Mouse (Mus musculus): Measurements from ENCODE around the gene Nfyb. TPM values are rescaled to one million over a fixed set of nuclear protein-coding genes. Genes with fewer than 3 reads are reported as not detected.

The Nfyb gene
- polyA plus RNA-seq, 1 experiment from 2014 or later = 35.9 TPM

DNA sequence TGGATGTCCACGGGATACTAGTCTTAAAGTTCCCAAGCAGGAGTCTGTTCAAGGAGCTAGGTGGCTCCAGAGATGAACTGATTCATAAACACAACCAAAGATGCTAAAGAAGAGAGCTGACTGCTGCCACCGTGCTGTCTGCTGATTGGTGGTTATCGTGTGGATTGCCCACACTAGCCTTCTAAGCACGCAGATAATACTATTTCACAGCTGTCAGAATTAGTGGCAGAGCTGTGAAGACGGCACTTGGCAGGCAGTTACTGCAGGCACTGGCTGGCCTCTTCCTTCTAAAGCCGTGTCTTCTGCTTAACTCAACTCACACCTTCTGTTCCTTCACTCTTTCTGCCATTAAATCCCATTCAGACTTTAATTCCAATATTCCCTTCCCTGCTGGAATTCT lies 5.6 kb downstream of the Nfyb start:
- Histone ChIP-seq H3K27ac (replicated peaks) (no peak overlapping the region), H3K4me3 (replicated peaks) (no peak overlapping the region), H3K27me3 (replicated peaks) (no peaks in the 10 kb centered on the region), H3K4me1 (peaks cover 46% of the 10 kb centered on the region), H3K36me3 (peaks cover 63% of the 10 kb centered on the region), H3K9ac (replicated peaks) (no peak overlapping the region), H3K9me3 (replicated peaks) (no peaks in the 10 kb centered on the region), H3K4me2 (no peak overlapping the region)
- ATAC-seq (ENCODE audit: low FRiP score) = no peak
- 81% methylated on average over 6 of the region's 6 CpGs for WGBS

DNA sequence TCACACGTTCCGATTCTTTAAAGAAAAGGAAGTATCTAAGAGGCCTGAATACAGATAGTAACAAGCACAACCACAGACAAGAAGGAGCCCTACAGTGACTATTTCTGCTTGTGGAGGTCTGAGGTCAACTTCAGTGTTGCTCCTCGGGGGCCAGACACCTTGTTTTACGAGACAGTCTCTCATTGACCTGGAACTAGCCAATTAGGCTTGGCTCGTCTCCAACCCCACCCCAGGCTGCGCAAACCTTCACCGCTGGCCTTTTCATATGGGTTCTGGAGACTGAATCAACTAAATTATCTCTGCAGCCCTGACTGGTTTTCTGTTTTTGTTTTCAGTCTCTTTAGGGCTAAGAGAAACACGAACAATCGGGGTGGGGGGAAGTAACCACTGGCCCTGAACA lies 6.6 kb downstream of the Nfyb start:
- no peak for ATAC-seq (ENCODE audit: low FRiP score)
- H3K27ac ChIP-seq (replicated peaks) = no peak overlapping the region
- H3K4me3 ChIP-seq (replicated peaks) = no peak overlapping the region
- peaks cover 72% of the 10 kb centered on the region for H3K36me3 ChIP-seq
- 46% methylated on average over 9 of the region's 9 CpGs for WGBS
- H3K4me1 ChIP-seq = peaks cover 40% of the 10 kb centered on the region
- no peaks in the 10 kb centered on the region for H3K9me3 ChIP-seq (replicated peaks)
- H3K9ac ChIP-seq (replicated peaks) = no peak overlapping the region
- no peak overlapping the region for H3K4me2 ChIP-seq
- H3K27me3 ChIP-seq (replicated peaks) = no peaks in the 10 kb centered on the region

DNA sequence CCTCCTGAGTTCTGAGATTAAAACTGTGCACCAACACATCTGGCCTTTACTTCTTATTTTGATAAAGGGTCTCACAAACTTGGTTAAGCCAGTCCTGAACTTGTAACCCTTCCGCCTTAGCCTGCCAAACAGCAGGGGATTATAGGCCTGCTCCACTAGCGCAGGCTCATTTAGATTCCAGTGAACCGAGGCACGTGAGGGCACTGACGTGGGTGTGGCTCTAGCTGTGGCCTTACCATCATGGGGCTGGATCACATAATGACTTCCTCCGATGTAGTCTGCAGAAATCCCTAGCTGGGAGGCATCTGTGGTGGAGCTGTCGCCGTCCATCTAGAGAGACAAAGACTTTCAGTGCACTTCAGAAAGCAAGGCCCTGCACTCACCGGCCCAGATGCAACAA lies 7.5 kb downstream of the Nfyb start:
- WGBS = 75% methylated on average over 9 of the region's 9 CpGs
- no peaks in the 10 kb centered on the region for H3K27me3 ChIP-seq (replicated peaks)
- H3K27ac ChIP-seq (replicated peaks) = no peak overlapping the region
- H3K36me3 ChIP-seq = peaks cover 79% of the 10 kb centered on the region
- no peak overlapping the region for H3K4me3 ChIP-seq (replicated peaks)
- H3K4me2 ChIP-seq = no peak overlapping the region
- no peaks in the 10 kb centered on the region for H3K9me3 ChIP-seq (replicated peaks)
- no peak overlapping the region for H3K9ac ChIP-seq (replicated peaks)
- ATAC-seq (ENCODE audit: low FRiP score) = no peak
- peaks cover 34% of the 10 kb centered on the region for H3K4me1 ChIP-seq

DNA sequence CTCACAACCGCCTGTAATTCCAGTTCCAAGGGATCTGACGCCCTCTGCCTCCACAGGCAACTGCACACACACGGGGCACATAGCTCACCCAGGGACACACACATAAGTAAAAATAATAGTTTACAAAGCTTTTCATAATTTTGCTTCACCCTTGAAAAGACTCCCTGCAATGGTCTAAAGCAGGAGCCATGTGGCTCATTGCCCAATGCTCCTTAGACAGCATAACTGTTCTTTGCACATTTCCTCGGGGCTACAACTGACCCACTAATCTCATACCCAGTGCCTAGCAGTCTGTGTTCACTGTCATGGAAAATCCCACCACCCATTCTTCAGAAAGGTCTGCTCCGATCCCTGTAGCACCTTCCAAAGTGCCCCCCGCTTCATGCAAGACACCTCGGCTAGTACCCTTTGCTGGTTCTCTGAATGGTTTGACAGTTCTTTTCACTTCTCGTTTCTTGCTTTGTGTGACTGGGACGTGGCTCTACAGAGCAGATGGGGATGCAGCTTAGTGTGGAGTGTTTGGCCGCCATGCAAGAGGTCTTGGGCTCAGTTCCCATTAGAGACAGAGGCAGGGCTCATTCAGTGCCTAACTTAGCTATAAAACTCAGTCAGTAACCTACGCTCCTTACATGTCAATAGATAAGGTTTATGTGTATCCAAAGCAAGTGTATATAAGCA lies 8.6 kb downstream of the Nfyb start:
- Histone ChIP-seq H3K27ac (replicated peaks) (no peak overlapping the region), H3K4me3 (replicated peaks) (no peak overlapping the region), H3K9me3 (replicated peaks) (no peaks in the 10 kb centered on the region), H3K4me2 (no peak overlapping the region), H3K4me1 (peaks cover 22% of the 10 kb centered on the region), H3K27me3 (replicated peaks) (no peaks in the 10 kb centered on the region), H3K9ac (replicated peaks) (no peak overlapping the region), H3K36me3 (peaks cover 87% of the 10 kb centered on the region)
- WGBS = 91% methylated on average over 11 of the region's 11 CpGs
- ATAC-seq (ENCODE audit: low FRiP score) = no peak

DNA sequence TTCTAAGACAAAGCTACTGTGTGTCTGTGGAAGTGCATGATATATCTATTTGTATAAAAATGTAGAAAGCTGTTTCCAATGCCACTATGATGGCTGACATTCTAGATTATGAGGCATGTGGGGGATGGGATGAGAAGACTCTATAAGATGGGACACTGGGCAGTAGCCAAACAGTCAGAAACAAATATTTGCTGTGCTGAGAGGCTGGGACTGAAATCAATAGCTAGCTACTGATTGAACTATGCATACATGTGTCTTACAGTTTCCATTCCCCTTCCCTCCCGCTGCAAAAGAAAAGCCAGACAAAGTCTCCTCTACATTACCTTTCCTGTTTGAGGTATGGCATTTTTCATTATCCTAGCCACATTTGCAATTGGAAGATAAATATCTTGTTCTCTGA lies 9.3 kb downstream of the Nfyb start:
- Histone ChIP-seq H3K4me2 (no peak overlapping the region), H3K27me3 (replicated peaks) (no peaks in the 10 kb centered on the region), H3K9ac (replicated peaks) (no peak overlapping the region), H3K36me3 (peaks cover 88% of the 10 kb centered on the region), H3K4me1 (peaks cover 15% of the 10 kb centered on the region), H3K9me3 (replicated peaks) (no peaks in the 10 kb centered on the region), H3K4me3 (replicated peaks) (no peak overlapping the region), H3K27ac (replicated peaks) (no peak overlapping the region)
- no peak for ATAC-seq (ENCODE audit: low FRiP score)
- 93% methylated on average over 1 of the region's 1 CpGs for WGBS

DNA sequence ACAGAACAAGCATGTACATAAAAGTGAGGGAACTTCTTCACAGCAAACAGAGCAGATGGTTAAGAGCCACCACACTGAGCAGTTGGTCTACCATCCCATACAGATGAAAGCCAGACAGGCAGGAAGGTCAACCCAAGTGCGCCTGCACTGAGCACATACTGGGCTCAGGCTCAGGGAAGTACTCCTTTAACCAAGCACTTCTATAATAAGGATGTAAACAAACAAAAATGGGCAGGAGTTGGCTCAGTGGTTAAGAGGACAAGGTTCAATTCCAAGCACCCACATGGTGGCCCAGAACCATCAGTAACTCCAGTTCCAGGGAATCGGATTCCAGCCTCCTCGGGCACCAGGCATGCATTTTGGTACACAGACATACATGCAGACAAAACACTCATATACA lies 11.0 kb downstream of the Nfyb start:
- no peak overlapping the region for H3K4me3 ChIP-seq (replicated peaks)
- no peaks in the 10 kb centered on the region for H3K9me3 ChIP-seq (replicated peaks)

DNA sequence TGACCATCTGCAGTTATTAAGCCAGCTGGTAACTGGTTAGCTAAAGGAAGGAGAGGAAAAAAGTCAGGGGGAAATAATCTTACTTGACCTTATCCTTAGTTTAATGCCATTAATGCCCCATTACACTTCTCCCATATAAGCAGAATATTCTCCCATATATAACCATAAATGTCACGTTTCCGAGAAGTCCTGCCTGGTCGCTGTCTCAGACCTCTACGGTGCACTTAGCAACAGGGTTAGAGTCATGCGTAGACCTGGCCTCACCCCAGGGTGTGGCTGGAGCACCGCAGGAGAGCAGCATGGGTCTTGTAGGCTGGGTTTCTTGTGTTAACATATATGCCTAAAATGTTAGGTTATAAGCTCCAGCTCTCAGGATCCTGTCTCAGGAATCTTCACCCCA lies 13.2 kb downstream of the Nfyb start:
- Histone ChIP-seq H3K27me3 (replicated peaks) (no peaks in the 10 kb centered on the region), H3K4me2 (no peak overlapping the region), H3K4me1 (no peaks in the 10 kb centered on the region), H3K9ac (replicated peaks) (no peak overlapping the region), H3K27ac (replicated peaks) (no peak overlapping the region), H3K4me3 (replicated peaks) (no peak overlapping the region), H3K36me3 (peaks cover 91% of the 10 kb centered on the region), H3K9me3 (replicated peaks) (no peaks in the 10 kb centered on the region)
- WGBS = 83% methylated on average over 6 of the region's 6 CpGs
- ATAC-seq (ENCODE audit: low FRiP score) = no peak

More for the DNA sequence above, 11.0 kb downstream of the Nfyb start:
- peaks cover 6% of the 10 kb centered on the region for H3K4me1 ChIP-seq
- peaks cover 90% of the 10 kb centered on the region for H3K36me3 ChIP-seq
- H3K27ac ChIP-seq (replicated peaks) = no peak overlapping the region
- no peak overlapping the region for H3K9ac ChIP-seq (replicated peaks)
- no peaks in the 10 kb centered on the region for H3K27me3 ChIP-seq (replicated peaks)
- 88% methylated on average over 3 of the region's 3 CpGs for WGBS
- ATAC-seq (ENCODE audit: low FRiP score) = no peak
- no peak overlapping the region for H3K4me2 ChIP-seq

DNA sequence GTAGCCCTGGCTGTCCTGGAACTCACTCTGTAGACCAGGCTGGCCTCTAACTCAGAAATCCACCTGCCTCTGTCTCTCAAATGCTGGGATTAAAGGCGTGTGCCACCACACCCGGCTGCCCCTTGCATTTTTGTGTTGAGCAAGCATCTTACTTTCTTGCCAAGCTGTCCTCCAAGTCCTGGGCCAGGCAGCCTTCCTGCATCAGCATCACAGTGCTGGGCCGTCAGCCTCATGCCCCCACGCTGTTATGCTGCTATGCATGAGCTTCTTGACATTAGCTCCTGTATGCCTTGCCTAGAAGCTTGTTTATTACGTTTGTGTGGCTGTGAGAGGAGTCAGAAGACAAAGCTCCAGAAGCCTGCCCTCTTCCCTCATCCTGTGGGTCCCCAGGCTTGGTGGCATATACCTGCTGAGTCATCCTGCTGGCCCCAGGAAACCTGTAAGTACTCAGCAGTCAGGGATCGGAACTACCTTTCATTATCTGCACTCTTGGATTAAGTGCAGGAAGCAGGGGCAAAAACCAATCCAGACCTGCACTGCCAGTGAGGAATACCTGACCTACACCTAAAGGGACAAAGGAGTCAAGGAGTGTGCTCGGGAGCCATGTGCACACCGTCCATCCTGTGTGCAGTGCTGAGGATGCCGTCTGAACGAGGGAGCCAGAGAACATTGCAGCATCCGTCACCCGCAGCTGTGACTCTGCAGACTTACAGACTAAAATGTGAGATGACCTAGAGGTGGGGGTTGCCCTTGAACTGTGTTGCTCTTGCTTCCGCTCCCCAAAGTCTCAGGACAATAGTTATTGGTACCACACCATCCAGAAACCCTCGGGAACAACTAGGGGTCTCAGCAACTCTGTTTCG lies 16.7 kb downstream of the Nfyb start:
- Histone ChIP-seq H3K9me3 (replicated peaks) (no peaks in the 10 kb centered on the region), H3K27me3 (replicated peaks) (no peaks in the 10 kb centered on the region), H3K27ac (replicated peaks) (no peak overlapping the region), H3K9ac (replicated peaks) (no peak overlapping the region), H3K4me3 (replicated peaks) (no peak overlapping the region), H3K4me1 (no peaks in the 10 kb centered on the region), H3K36me3 (peaks cover 71% of the 10 kb centered on the region), H3K4me2 (no peak overlapping the region)
- 92% methylated on average over 15 of the region's 15 CpGs for WGBS
- ATAC-seq (ENCODE audit: low FRiP score) = no peak

DNA sequence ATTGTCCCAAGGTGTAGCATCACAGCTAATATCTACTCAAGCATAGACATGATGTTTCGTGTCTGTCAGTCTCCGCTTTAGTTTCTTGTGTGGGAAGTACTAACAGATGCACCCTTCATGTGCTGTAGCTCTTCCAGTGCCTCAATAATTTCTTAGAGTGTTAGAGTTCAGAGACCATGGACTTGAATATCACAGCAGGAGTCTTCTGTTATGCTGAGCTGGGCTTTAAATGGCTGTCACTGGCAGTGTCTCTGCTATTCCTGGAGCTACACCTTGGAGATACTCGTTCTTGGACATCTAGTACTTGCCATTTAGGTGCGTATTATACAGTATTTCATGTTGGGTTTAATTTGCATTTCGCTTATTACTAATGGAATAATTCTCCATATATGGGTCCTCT lies 18.6 kb downstream of the Nfyb start:
- Histone ChIP-seq H3K36me3 (peaks cover 53% of the 10 kb centered on the region), H3K9me3 (replicated peaks) (no peaks in the 10 kb centered on the region), H3K4me3 (replicated peaks) (no peak overlapping the region), H3K4me1 (peaks cover 9% of the 10 kb centered on the region; the same call in 1 of the 2 replicates), H3K27ac (replicated peaks) (no peak overlapping the region), H3K4me2 (no peak overlapping the region), H3K27me3 (replicated peaks) (no peaks in the 10 kb centered on the region), H3K9ac (replicated peaks) (no peak overlapping the region)
- 87% methylated on average over 5 of the region's 5 CpGs for WGBS
- no peak for ATAC-seq (ENCODE audit: low FRiP score)

DNA sequence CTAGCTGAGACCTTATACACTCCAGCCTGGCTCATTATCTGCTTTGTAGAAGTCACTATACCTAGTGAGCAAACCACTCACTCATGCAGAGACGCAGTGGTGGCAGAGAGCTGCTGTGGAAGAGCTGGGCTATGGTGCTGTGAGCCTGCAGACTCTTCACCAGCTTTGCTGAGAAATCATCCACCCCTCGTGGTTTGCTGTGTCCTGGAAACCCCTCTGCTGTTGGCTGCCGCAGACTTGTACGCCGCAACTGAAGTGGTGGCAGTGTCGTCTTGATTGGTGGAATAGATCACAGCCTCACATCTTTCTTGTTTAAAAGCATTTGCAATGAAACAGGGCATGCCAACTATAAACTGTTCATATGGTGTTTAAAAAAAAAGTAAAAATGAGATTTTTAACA lies 19.6 kb downstream of the Nfyb start:
- Histone ChIP-seq H3K4me3 (replicated peaks) (no peak overlapping the region), H3K9ac (replicated peaks) (no peak overlapping the region), H3K27ac (replicated peaks) (no peak overlapping the region), H3K4me2 (no peak overlapping the region), H3K9me3 (replicated peaks) (no peaks in the 10 kb centered on the region), H3K27me3 (replicated peaks) (no peaks in the 10 kb centered on the region), H3K4me1 (peaks cover 9% of the 10 kb centered on the region; the same call in 1 of the 2 replicates), H3K36me3 (peaks cover 54% of the 10 kb centered on the region)
- no peak for ATAC-seq (ENCODE audit: low FRiP score)
- 90% methylated on average over 6 of the region's 6 CpGs for WGBS

DNA sequence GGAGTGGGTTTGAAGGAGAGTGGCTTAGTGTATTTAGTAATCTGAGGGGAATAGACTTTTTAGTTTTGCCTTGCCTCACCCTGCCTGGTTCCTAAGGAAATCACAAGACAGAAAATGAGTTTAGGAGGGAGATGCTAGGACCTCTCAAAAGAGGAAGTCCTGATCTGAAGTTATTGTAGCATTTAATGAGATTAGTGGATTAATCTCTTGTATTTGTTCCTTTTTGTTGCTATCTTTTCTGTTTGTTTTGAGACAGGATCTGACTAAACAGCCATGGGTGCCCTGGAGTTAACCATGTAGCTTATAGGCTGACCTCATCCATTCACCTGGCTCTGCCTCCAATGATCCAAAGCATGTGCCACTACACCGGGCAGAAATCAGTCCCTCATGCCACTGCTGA lies 21.4 kb downstream of the Nfyb start:
- no peak overlapping the region for H3K4me3 ChIP-seq (replicated peaks)

DNA sequence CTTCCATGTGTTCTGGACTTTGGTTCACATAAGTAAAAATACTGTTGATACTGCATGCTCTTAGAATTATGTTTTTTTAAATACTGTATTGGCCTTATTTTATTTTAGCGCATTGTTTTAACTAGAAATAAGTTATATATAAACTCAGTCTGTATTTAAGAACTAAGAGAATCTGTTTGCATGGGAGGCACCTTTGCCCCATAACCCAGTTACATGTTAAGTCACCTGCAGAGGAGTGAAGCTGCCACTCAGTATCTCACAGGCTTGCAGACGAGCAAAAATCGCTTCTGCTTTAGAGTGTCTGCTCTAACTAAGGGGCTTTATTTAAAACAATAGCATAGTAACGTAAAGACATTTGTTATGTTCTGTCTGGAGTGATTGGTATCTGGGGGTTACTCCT lies 22.1 kb downstream of the Nfyb start:
- Histone ChIP-seq H3K9me3 (replicated peaks) (no peaks in the 10 kb centered on the region), H3K4me2 (no peak overlapping the region), H3K27me3 (replicated peaks) (no peaks in the 10 kb centered on the region), H3K9ac (replicated peaks) (no peak overlapping the region), H3K27ac (replicated peaks) (no peak overlapping the region), H3K4me1 (peaks cover 9% of the 10 kb centered on the region; the same call in 1 of the 2 replicates), H3K4me3 (replicated peaks) (no peak overlapping the region), H3K36me3 (peaks cover 48% of the 10 kb centered on the region)
- ATAC-seq (ENCODE audit: low FRiP score) = no peak
- 81% methylated on average over 4 of the region's 4 CpGs for WGBS

More for the DNA sequence above, 21.4 kb downstream of the Nfyb start:
- ATAC-seq (ENCODE audit: low FRiP score) = no peak
- peaks cover 9% of the 10 kb centered on the region; the same call in 1 of the 2 replicates for H3K4me1 ChIP-seq
- H3K9me3 ChIP-seq (replicated peaks) = no peaks in the 10 kb centered on the region
- H3K9ac ChIP-seq (replicated peaks) = no peak overlapping the region
- peaks cover 52% of the 10 kb centered on the region for H3K36me3 ChIP-seq
- WGBS = 82% methylated on average over 1 of the region's 1 CpGs
- H3K27ac ChIP-seq (replicated peaks) = no peak overlapping the region
- no peak overlapping the region for H3K4me2 ChIP-seq
- no peaks in the 10 kb centered on the region for H3K27me3 ChIP-seq (replicated peaks)

Measured in neural tube, embryonic 15.5 days (tissue).